Mouse (Mus musculus) kidney, adult 2 months (tissue): ENCODE results near the gene Brwd1.
"Not testable (repeated sequence)": the region's sequence is repeated elsewhere in the genome, so short reads cannot be mapped to it uniquely, and the experiment has no call there.

ENCODE experiments used
- CTCF ChIP-seq: fragments of 200-500 bp; conservative IDR thresholded peaks from 2 replicates; pipeline ENCODE4 v1.5.1; 2011; ENCODE audit warnings: low read depth, mild to moderate bottlenecking, control low read depth, low read length, moderate library complexity, mixed read lengths; ENCODE audit not compliant: insufficient read depth, insufficient read length
- POLR2A ChIP-seq: fragments of 200-500 bp; IDR thresholded peaks from one replicate; pipeline ENCODE4 v1.6.1; 2011; ENCODE audit warnings: low read depth, low read length, control low read depth

GRCm38 (mm10) chr16:95994576-95994975 is 87.8 kb downstream of the Brwd1 start:
- not testable (repeated sequence) for TF ChIP-seq POLR2A, CTCF
